Mouse (Mus musculus) cortical plate, adult 2 months (tissue): ENCODE results near the gene Ocm.

Experiments
- CTCF ChIP-seq: fragments of 200-500 bp; IDR thresholded peaks from 2 replicates; pipeline ENCODE4 v1.5.1; 2011; ENCODE audit warnings: mild to moderate bottlenecking, control low read depth, low read length; ENCODE audit not compliant: insufficient read depth; ENCODE audit errors: extremely low read depth
- POLR2A ChIP-seq: fragments of 200-500 bp; IDR thresholded peaks from 2 replicates; pipeline ENCODE4 v1.6.1; 2011; ENCODE audit warnings: mild to moderate bottlenecking, low read length, control low read depth; ENCODE audit not compliant: insufficient read depth; ENCODE audit errors: extremely low read depth

- TF ChIP-seq CTCF: no peak
- no peak for TF ChIP-seq POLR2A
These were observed 43.6 kb upstream of the Ocm start for GRCm38 (mm10) chr5:144070064-144070463.
